Mouse (Mus musculus) heart, embryonic 15.5 days (tissue): ENCODE measurements around the gene Tmem259. TPM values are rescaled to one million over a fixed set of nuclear protein-coding genes. Genes with fewer than 3 reads are reported as not detected.

ENCODE experiments used
- ATAC-seq: fragments of 200-750 bp; cut with Nextera tagmentation; replicated peaks from 2 replicates; pipeline ENCODE4 v1.8.0; 2017; ENCODE audit warnings: low read depth, moderate TSS enrichment; ENCODE audit not compliant: insufficient number of reproducible peaks, insufficient read depth, low FRiP score
- H3K27ac ChIP-seq: fragments of 300-500 bp; sonication (generic); 2 replicates; pipeline ENCODE4 v1.5.1; 2015; ENCODE audit warnings: mild to moderate bottlenecking, inconsistent platforms
- H3K27me3 ChIP-seq: fragments of 300-500 bp; sonication (generic); 2 replicates; pipeline ENCODE4 v1.6.1; 2015; ENCODE audit warnings: inconsistent platforms
- H3K36me3 ChIP-seq: fragments of 300-500 bp; sonication (generic); 2 replicates; pipeline ENCODE4 v1.6.1; 2015; ENCODE audit warnings: mild to moderate bottlenecking, inconsistent platforms
- H3K4me1 ChIP-seq: fragments of 300-500 bp; sonication (generic); replicated peaks from 2 replicates; pipeline ENCODE4 v1.6.1; 2015; ENCODE audit warnings: inconsistent platforms
- H3K4me2 ChIP-seq: fragments of 300-500 bp; sonication (generic); 2 replicates; pipeline ENCODE4 v1.6.1; 2015; ENCODE audit warnings: inconsistent platforms, mild to moderate bottlenecking, moderate library complexity
- H3K4me3 ChIP-seq: fragments of 300-500 bp; sonication (generic); 2 replicates; pipeline ENCODE4 v1.5.1; 2015; ENCODE audit warnings: mild to moderate bottlenecking, inconsistent platforms
- H3K9ac ChIP-seq: fragments of 300-500 bp; sonication (generic); 2 replicates; pipeline ENCODE4 v1.6.1; 2015; ENCODE audit warnings: mild to moderate bottlenecking, inconsistent platforms
- H3K9me3 ChIP-seq: fragments of 300-500 bp; sonication (generic); replicated peaks from 2 replicates; pipeline ENCODE4 v1.6.1; 2016; ENCODE audit warnings: inconsistent platforms
- WGBS: fragments of 180-500 bp; shearing (Covaris S2); methylation state at CpG from one replicate; pipeline ENCODE4 v1.1.7; 2015; ENCODE audit warnings: mixed read lengths; 5-methylcytosine and 5-hydroxymethylcytosine counted together
- polyA plus RNA-seq: library from polyadenylated mRNA; unstranded; fragments of >200 nt; fragmentation: Nextera tagmentation; extraction: Ambion mirVana; gene quantifications from 2 replicates; pipeline ENCODE4 v1.2.1, GENCODE M21; 2015

Gene Tmem259
- polyA plus RNA-seq, 1 experiment from 2014 or later = 16.2 TPM

- Histone ChIP-seq H3K27me3 (peaks cover 3% of the 10 kb centered on the region), H3K9ac (peak within 1 kb of the TSS; percentile 54), H3K4me3 (peak within 1 kb of the TSS; percentile 59), H3K4me1 (peaks cover 31% of the 10 kb centered on the region), H3K36me3 (peaks cover 43% of the 10 kb centered on the region), H3K9me3 (no peaks in the 10 kb centered on the region), H3K27ac (peak within 1 kb of the TSS; percentile 69), H3K4me2 (peak within 1 kb of the TSS; percentile 82)
- under 1% methylated on average over 34 of the region's 34 CpGs for WGBS
- ATAC-seq = peak; percentile 87
These were observed 12.3 kb upstream of the Tmem259 start, which contains the start of gene Abca7 for GRCm38 (mm10) chr10:79996272-79997033. Gene Abca7, plus strand, starts transcription at chr10:79996494.

DNA sequence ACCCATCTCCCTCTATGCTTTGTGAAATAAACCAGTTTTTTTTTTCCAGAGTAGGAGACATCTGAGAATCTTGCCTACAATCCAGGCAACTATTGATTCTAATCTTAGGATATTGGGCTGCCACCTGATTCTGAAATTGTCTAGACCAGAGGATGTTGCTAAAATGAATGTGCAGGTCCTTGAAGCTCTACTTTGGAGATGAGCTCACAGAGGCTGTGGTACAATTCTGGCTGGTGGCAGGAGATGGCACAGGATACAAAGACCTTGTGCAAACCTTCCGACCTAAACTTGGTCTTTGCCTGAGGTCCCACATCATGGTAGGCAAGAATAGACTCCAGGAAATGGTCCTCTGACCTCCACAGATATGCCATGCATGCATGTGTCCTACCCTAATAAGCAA, 11.5 kb upstream of the Tmem259 start:
- no peak for ATAC-seq
- Histone ChIP-seq H3K4me1 (peaks cover 38% of the 10 kb centered on the region), H3K27ac (peak overlapping the region; percentile 28; the same call in 1 of the 2 replicates), H3K4me2 (no peak overlapping the region), H3K9ac (no peak overlapping the region), H3K27me3 (no peaks in the 10 kb centered on the region; the same call in 1 of the 2 replicates), H3K4me3 (0 out of 2 replicates have a peak overlapping the region, but pooled peaks have one; percentile 59), H3K9me3 (no peaks in the 10 kb centered on the region), H3K36me3 (peaks cover 50% of the 10 kb centered on the region)
- 55% methylated on average over 1 of the region's 1 CpGs for WGBS

GRCm38 (mm10) chr10:79994397-79995115, 10.4 kb upstream of the Tmem259 start:
- no peak overlapping the region for H3K9ac ChIP-seq
- no peak for ATAC-seq
- no peaks in the 10 kb centered on the region; the same call in 1 of the 2 replicates for H3K27me3 ChIP-seq
- H3K9me3 ChIP-seq = no peaks in the 10 kb centered on the region
- peak overlapping the region; percentile 27; the same call in 1 of the 2 replicates for H3K27ac ChIP-seq
- H3K4me1 ChIP-seq = peaks cover 47% of the 10 kb centered on the region
- WGBS = 72% methylated on average over 16 of the region's 16 CpGs
- H3K4me2 ChIP-seq = no peak overlapping the region
- H3K4me3 ChIP-seq = no peak overlapping the region
- H3K36me3 ChIP-seq = peaks cover 50% of the 10 kb centered on the region

DNA sequence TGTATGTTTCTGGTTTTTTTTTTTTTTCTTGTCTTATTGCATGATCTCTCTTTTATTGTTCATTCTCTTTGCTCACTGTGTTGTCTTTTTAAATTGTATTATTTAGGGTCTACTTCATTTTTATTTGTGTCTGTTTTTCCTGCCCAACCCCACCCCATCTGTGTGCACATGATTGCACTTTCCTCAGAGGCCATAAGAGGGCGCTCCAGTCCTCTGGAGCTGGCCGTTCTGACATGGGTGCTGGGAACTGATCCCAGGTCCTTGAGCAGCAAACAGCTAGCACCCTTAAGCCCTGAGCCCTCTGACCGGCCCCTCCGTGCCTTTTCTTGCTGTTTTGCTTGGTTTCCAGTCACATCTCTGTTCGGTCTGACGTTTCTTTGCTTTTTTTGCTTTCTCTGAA, 7.4 kb upstream of the Tmem259 start:
- no peak overlapping the region for H3K27ac ChIP-seq
- no peak overlapping the region for H3K4me3 ChIP-seq
- H3K4me1 ChIP-seq = peaks cover 52% of the 10 kb centered on the region
- H3K4me2 ChIP-seq = no peak overlapping the region
- peaks cover 50% of the 10 kb centered on the region for H3K36me3 ChIP-seq
- H3K9me3 ChIP-seq = no peaks in the 10 kb centered on the region
- no peak overlapping the region for H3K9ac ChIP-seq
- ATAC-seq = no peak
- no peaks in the 10 kb centered on the region for H3K27me3 ChIP-seq
- 84% methylated on average over 6 of the region's 6 CpGs for WGBS

DNA sequence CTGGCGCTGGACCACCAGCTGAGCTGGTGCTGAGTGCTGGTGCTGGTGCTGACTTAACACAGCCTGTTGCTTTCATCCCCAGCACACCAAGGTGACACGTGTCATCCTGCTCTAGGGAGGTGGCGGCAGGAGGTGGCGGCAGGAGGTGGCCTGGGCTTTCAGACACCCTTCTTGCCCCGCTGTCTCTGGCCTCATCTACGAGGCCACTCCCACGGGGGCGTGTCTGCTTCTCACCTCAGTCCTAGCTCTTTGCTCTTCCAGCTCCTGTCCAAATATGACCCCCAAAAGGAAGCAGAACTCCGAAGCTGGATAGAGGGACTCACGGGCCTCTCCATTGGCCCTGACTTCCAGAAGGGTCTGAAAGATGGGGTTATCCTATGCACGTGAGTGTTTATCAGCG, 7.0 kb upstream of the Tmem259 start:
- peak overlapping the region; percentile 16 for H3K4me3 ChIP-seq
- H3K9me3 ChIP-seq = no peaks in the 10 kb centered on the region
- WGBS = 78% methylated on average over 12 of the region's 12 CpGs
- H3K9ac ChIP-seq = no peak overlapping the region
- no peaks in the 10 kb centered on the region for H3K27me3 ChIP-seq
- peaks cover 56% of the 10 kb centered on the region for H3K4me1 ChIP-seq
- H3K36me3 ChIP-seq = peaks cover 50% of the 10 kb centered on the region
- H3K4me2 ChIP-seq = peak overlapping the region; percentile 75; the same call in 1 of the 2 replicates
- H3K27ac ChIP-seq = 0 out of 2 replicates have a peak overlapping the region, but pooled peaks have one; percentile 19
- no peak for ATAC-seq

GRCm38 (mm10) chr10:79989870-79990269, 5.7 kb upstream of the Tmem259 start:
- ATAC-seq = no peak
- Histone ChIP-seq H3K36me3 (peaks cover 41% of the 10 kb centered on the region), H3K9me3 (no peaks in the 10 kb centered on the region), H3K9ac (peak overlapping the region; percentile 82), H3K4me2 (peak overlapping the region; percentile 75), H3K4me1 (peaks cover 58% of the 10 kb centered on the region), H3K27me3 (no peaks in the 10 kb centered on the region), H3K27ac (peak overlapping the region; percentile 92), H3K4me3 (peak overlapping the region; percentile 74)
- 14% methylated on average over 15 of the region's 15 CpGs for WGBS

DNA sequence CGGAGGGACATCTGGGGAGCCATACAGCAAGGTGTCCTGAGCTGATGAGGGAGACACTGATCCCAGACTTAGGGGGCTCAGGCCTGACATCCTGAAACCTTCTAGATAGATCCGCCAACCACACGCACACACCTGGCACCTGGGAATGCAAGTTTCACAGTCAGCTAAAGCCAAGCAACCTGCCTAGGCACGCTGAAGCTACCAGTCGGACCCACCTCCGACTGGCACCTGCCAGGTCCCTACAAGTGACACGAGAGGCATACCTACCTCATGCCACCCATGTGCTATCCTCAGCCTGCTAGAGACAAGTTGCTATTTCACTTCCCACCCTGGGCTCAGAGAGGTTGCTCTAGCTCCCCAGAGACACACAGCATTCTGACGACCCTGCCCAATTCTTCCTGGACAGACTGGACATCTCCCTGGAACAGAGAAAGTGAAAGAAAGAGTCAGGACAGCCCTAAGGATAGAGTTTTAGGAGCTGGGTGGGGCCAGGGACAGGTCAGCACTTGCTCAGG, 5.2 kb upstream of the Tmem259 start:
- Histone ChIP-seq H3K9ac (peak overlapping the region; percentile 82), H3K4me3 (peak overlapping the region; percentile 74), H3K4me2 (peak overlapping the region; percentile 75), H3K4me1 (peaks cover 54% of the 10 kb centered on the region), H3K9me3 (no peaks in the 10 kb centered on the region), H3K27me3 (no peaks in the 10 kb centered on the region), H3K27ac (peak overlapping the region; percentile 92), H3K36me3 (peaks cover 36% of the 10 kb centered on the region)
- 22% methylated on average over 8 of the region's 8 CpGs for WGBS
- ATAC-seq = no peak

DNA sequence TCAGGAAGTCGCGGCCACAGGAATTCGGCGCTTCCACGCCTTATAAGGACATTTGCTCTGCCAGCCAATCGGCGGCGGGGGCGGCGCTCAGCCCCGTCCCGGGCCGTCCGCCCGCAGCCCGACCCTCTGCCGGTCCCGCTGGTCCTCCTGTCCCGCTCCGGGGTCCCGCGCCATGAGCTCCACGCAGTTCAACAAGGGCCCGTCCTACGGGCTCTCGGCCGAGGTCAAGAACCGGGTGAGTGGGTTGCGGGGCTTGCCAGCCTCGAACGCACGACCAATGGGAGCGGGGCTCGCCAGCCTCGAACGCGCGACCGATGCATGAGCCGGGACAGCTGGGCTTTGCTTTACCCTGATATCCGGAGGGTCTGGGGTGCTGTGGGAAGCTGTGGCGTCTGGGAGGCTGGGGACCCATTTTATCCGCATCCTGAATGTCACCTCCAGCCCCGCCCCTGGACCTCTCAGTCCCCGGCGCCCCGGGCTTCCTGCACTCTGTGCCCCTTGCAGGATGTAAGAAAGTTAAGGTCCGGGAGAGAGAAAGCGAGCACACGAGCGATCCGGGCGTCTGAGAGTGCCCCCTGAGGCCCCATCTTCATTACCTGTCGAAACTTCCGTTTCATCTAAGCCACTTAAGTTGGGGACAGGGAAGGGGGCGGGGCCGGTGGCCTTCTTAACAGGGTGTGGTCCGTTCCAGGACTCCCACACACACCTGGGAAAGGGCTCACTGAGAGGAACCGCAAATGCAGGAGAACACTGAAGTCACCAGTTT, 4.6 kb upstream of the Tmem259 start, which contains the start of gene Cnn2:
Cnn2 (plus strand) TSS at position 79 of the 766 bp plus-strand sequence.
- Histone ChIP-seq H3K4me1 (peaks cover 51% of the 10 kb centered on the region), H3K9ac (peak within 1 kb of the TSS; percentile 82), H3K4me3 (peak within 1 kb of the TSS; percentile 74), H3K27ac (peak within 1 kb of the TSS; percentile 92), H3K9me3 (no peaks in the 10 kb centered on the region), H3K27me3 (no peaks in the 10 kb centered on the region), H3K4me2 (peak within 1 kb of the TSS; percentile 75), H3K36me3 (peaks cover 29% of the 10 kb centered on the region)
- peak; percentile 14; the same call in 1 of the 2 replicates for ATAC-seq
- WGBS = under 1% methylated on average over 59 of the region's 59 CpGs

- Histone ChIP-seq H3K27ac (peak overlapping the region; percentile 92), H3K4me1 (peaks cover 58% of the 10 kb centered on the region), H3K9ac (peak overlapping the region; percentile 82), H3K27me3 (no peaks in the 10 kb centered on the region), H3K4me3 (peak overlapping the region; percentile 74), H3K36me3 (peaks cover 22% of the 10 kb centered on the region), H3K4me2 (peak overlapping the region; percentile 75), H3K9me3 (no peaks in the 10 kb centered on the region)
- 8% methylated on average over 27 of the region's 27 CpGs for WGBS
- no peak for ATAC-seq
These were observed 3.8 kb upstream of the Tmem259 start for GRCm38 (mm10) chr10:79987771-79988505.

GRCm38 (mm10) chr10:79986963-79987362, 2.8 kb upstream of the Tmem259 start:
- Histone ChIP-seq H3K4me2 (peak overlapping the region; percentile 75), H3K4me1 (peaks cover 66% of the 10 kb centered on the region), H3K9ac (no peak overlapping the region), H3K27ac (peak overlapping the region; percentile 92), H3K9me3 (no peaks in the 10 kb centered on the region), H3K27me3 (no peaks in the 10 kb centered on the region), H3K36me3 (peaks cover 12% of the 10 kb centered on the region), H3K4me3 (peak overlapping the region; percentile 74; the same call in 1 of the 2 replicates)
- WGBS = 6% methylated on average over 11 of the region's 11 CpGs
- no peak for ATAC-seq
